Mouse (Mus musculus): ENCODE measurements around the gene Sh3bgrl3. TPM values are rescaled to one million over a fixed set of nuclear protein-coding genes. Genes with fewer than 3 reads are reported as not detected.

The Sh3bgrl3 gene
- polyA plus RNA-seq (2017; shearing (Covaris generic)) = 1,392 TPM

DNA sequence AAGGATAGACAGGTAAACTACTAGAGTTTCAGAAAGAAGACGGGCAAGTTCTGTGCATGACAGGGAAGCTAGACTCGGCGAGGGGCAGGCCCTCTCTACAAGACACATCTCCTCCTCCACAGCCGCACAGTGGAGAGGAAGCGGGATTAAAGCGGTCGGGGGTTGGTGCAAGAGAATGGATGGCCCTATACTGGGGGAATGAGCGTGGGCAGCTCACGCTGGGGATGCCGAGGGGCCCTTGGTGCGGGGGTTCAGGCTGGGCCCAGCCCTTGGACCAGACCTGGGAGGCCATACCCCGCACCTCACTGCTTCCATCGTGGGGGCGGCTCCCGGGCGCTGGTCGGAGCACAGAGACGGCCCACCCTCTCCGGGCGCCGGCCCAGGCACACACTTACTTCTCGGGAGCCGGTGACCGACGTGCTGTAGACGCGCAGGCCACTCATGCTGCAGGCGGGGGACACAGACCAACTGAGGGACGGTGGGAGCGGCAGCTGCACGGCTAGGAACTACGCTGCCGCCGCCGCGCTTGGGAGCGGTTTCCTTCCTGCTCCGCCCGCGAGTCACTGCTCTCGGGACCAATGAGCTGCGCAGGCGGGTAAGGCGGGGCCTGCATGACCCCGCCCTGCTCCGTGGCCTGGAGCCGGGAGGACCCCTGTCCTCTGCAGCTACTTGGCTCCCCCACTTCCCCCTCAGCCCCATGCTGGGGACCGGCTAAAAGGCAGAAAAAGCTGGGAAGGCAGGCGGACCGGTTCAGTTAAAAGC, at the start of gene Sh3bgrl3:
Sh3bgrl3 (minus strand) TSS at position 569 of the 762 bp plus-strand sequence.

DNA sequence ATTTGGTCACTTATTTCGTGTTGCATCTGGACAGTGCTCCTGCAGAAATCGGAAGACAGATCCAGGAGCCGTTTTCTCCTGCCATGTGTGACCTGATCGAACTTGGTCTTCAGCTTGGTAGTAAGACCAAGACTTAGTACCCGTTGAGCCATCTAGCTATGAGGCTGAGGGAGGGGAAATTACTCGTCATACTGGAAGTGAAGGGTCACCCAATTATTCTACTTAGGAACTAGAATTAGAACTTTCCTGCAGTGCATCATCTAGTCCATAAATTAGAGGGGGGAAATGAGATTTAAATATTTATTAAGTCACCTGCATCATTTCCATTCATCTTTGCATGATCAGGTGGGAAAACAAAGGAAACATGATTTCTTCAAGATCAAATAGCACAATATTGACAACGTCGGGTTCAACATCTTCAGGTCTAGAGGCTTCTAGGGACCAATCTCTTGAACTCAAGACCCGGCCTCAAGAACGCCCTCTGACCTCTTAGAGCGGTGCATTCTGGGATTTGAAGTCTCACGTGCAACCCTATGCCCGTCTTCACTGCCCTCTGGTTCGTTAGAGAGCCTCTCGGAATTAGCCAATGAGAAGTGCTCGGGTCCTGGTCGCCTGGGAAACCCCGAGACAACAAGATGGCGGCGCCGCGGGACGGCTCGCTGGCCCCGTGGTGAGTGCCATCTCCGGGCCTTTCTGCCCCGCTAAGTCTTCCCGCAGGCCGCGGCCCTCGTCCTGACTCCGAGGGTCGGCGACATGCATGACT, 26.4 kb downstream of the Sh3bgrl3 start, which contains the start of gene Ubxn11:
Ubxn11 (plus strand) TSS at position 592 of the 763 bp plus-strand sequence.

DNA sequence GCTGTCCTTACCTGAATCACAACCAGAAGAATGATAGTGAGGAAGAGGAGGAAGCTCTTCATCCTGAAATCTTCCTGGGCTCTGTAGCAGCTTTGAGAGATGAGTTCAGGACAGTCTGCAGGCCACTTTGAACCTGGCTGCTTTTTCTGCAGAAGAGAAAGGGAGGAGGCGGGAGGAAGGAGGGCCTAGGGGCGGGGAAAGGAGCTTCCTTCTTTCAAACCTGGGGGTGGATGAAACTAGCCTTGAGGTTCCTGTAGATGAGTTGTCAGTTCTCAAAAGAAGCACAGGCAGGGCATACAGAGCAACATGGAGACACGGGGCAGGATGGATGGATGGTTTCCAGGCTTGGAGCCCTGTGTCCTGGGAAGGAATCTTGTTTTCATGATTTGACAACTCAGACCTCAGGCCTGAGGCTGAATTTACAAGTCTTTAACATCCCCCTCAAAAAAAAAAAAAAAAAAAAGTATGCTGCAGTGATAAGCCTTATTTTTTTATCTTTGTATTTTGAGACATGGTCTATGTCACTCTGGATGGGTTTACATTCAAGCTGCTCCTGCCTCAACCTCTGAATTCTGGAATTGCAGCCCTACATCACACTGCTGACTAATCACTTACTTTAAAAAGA, 33.6 kb downstream of the Sh3bgrl3 start, which contains the start of gene Cd52:
Cd52 (minus strand) TSS at position 160 of the 625 bp plus-strand sequence.

Other genes with a start within 250 kb of the Sh3bgrl3 start
- gene Rps6ka1, start 241.0 kb downstream of the Sh3bgrl3 start, polyA plus RNA-seq (2017; shearing (Covaris generic)) = 314 TPM
- gene Hmgn2, start 160.1 kb downstream of the Sh3bgrl3 start, polyA plus RNA-seq (2017; shearing (Covaris generic)) = 409 TPM
- 30.3 TPM for gene Dhdds, start 127.9 kb downstream of the Sh3bgrl3 start, polyA plus RNA-seq (2017; shearing (Covaris generic))
- not detected for gene Lin28a, start 109.9 kb downstream of the Sh3bgrl3 start, polyA plus RNA-seq (2017; shearing (Covaris generic))
- gene Zfp683, start 75.0 kb downstream of the Sh3bgrl3 start, polyA plus RNA-seq (2017; shearing (Covaris generic)) = 1.1 TPM
- gene Crybg2, start 68.0 kb downstream of the Sh3bgrl3 start, polyA plus RNA-seq (2017; shearing (Covaris generic)) = 16.0 TPM
- gene Cd52, start 33.7 kb downstream of the Sh3bgrl3 start, polyA plus RNA-seq (2017; shearing (Covaris generic)) = 2,735 TPM
- 64.4 TPM for gene Ubxn11, start 26.2 kb downstream of the Sh3bgrl3 start, polyA plus RNA-seq (2017; shearing (Covaris generic))
- 38.4 TPM for gene Cep85, start 58.3 kb upstream of the Sh3bgrl3 start, polyA plus RNA-seq (2017; shearing (Covaris generic))
- gene Gm7534, start 74.2 kb upstream of the Sh3bgrl3 start, polyA plus RNA-seq (2017; shearing (Covaris generic)) = not detected
- gene Catsper4, start 98.6 kb upstream of the Sh3bgrl3 start, polyA plus RNA-seq (2017; shearing (Covaris generic)) = not detected
- gene Cnksr1, start 109.6 kb upstream of the Sh3bgrl3 start, polyA plus RNA-seq (2017; shearing (Covaris generic)) = 0.12 TPM
- 9.3 TPM for gene E130218I03Rik, start 114.9 kb upstream of the Sh3bgrl3 start, polyA plus RNA-seq (2017; shearing (Covaris generic))
- gene Zfp593, start 116.8 kb upstream of the Sh3bgrl3 start, polyA plus RNA-seq (2017; shearing (Covaris generic)) = 23.6 TPM
- gene Gm30191, start 118.1 kb upstream of the Sh3bgrl3 start, polyA plus RNA-seq (2017; shearing (Covaris generic)) = not detected
- gene Grrp1, start 125.3 kb upstream of the Sh3bgrl3 start, polyA plus RNA-seq (2017; shearing (Covaris generic)) = not detected
- gene Pdik1l, start 159.1 kb upstream of the Sh3bgrl3 start, polyA plus RNA-seq (2017; shearing (Covaris generic)) = 17.7 TPM
- not detected for gene Trim63, start 186.3 kb upstream of the Sh3bgrl3 start, polyA plus RNA-seq (2017; shearing (Covaris generic))
- 0.28 TPM for gene Slc30a2, start 214.4 kb upstream of the Sh3bgrl3 start, polyA plus RNA-seq (2017; shearing (Covaris generic))

Data from CD4-positive, CD25-positive, alpha-beta regulatory T cell (primary cell).